Mouse (Mus musculus) heart, adult 8-10 months (tissue): ENCODE measurements at regions not wholly inside any gene's neighbourhood (a gene's known extent, or its start where the extent isn't known, plus 50 kb on each side); places are given as distances from the start of the nearest gene placed in this dataset.

Experiments used
- DNase-seq: peaks from one replicate; pipeline ENCODE4 v3.0.0; 2022; ENCODE audit warnings: low spot score

DNA sequence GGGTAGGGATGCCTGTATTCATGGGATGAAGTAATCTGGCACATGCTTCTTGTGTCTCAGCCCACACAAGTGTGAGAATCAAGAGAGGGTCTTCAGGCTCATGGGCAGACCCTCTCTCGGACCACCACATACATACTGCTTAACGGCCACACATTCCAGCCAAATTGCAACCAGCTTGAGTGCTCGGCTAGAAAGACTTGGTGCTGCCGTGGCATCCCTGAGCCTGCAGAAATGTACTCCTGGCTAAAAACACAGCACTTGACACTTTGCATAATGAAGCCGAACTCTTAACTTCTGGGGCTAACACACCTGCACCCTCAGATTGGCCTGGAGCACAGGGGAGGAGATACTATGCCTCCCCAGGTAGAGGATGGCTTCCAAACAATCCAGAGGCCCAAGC lies 461.6 kb upstream of the 3110018I06Rik start:
- DNase-seq, result no peak

DNA sequence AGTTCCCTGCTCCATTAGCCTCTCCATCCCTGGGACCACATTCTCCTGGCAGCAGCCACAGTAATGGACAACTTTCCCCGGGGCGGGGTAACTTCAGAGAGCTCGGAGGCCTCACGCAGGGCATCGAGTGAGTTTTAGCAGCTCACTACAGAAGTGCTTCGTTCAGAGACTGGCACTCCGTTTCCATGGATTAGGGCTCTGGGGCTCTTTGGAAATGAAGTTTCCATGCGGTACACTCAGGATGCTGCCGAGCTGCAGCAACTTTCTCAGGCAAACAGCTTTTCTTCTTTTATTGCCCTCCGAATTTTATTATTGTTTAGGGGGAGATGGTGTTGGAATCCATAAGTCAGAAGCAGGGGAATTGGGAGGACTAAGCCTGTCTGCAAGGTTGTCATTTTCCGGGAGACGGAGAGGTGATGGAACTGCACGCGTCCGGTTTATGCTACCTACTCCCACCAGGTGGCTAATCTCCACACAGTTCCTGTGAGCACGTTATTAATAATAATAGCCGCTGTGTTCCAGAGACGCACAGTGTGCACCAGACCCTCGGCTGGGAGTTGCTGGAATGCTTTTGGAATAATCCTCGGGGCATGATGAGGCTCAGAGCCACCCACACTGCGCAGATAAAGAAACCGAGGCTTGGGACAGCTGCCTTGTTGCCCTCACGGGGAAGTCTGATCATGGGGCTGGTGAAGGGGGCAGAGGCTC lies 460.4 kb upstream of the 3110018I06Rik start:
- DNase-seq, result no peak

DNA sequence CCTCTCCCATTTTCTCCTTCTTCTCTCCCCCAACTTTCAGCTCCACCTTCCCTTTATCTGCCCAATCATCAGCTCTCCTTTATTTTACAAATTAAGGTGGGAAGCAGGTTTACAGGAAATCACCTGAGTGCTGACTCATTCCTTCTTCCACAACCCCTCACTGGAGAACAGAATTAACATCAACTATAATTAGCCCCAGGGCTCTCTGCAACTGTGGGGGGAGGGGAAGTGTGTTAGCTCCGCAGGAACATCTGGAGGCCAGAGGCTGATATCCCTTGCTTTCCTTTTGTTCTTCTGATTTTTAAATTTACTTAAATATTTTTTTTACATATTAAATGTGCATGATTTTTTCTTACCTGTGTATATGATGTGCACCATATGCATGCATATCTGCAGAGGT lies 459.4 kb upstream of the 3110018I06Rik start:
- DNase-seq, result no peak

DNA sequence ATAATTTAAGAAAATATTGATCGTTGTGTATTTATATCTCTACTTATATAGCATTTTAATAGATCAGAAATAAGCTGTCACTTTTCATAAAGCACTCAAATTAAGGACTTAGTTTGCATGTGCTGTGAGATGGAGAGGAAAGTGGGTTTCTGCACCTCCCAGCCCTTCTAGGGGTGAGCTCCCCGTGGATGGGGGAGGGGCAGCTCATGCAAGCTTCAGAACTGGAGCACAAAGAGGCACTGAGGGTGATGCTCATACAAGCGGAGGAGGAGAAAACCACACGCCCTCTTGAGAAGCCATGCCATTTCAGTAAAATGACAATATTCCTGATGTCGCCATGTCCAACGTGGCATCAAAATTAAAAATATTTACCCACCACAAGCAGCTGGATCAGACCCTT lies 452.1 kb upstream of the 3110018I06Rik start:
- no peak for DNase-seq

DNA sequence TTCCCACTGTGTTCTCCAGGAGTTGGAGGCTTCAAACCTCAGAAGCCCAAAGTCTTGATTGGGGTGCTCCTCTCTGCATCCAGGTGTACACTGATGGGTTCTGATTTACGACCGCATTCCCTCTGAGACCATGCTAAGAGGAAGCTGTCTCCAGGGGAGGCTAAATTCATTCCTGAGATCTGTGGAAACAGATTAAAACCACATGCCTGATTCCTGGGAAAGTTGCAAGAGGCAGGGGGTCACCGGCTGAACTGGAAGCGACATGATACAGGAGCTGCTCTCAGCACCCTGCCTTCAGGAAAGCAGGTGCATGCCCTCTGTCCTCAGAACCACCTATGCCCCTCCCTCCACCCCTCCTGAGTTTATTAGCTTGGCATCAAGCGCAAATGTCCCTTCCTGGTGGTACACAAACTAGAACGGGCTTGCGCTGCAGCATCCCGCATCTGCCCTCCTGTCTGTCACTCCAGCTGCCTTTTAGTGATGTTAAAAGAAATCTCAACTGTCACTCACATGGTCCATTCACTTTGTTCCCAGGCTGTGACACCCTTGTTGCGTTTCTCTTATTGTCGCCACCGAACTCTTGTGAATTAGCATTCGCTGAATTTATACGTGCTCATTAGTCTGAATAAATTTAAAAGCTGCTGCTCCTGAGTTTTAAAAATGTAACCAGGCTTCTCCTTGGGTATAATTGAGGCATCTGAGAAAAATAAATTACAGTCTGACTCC lies 446.3 kb upstream of the 3110018I06Rik start:
- DNase-seq, result no peak

DNA sequence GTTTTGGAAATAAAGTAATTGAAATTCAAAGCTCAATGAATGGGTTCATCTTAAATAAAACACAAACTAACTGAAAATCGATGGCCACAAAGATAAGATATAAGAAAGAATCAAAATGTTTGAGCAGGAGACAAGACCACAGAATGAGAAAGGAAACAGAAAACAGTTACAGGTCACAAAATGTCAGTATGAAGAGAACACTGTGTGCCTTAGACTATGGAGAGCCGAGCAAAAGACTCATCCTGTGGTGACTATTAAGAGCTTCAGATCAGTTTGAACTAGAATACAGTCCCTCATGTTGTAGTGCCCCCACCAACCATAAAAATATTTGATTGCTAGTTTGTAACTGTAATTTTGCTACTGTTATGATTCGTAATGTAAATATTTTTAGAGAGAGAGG lies 441.9 kb upstream of the 3110018I06Rik start:
- no peak for DNase-seq

DNA sequence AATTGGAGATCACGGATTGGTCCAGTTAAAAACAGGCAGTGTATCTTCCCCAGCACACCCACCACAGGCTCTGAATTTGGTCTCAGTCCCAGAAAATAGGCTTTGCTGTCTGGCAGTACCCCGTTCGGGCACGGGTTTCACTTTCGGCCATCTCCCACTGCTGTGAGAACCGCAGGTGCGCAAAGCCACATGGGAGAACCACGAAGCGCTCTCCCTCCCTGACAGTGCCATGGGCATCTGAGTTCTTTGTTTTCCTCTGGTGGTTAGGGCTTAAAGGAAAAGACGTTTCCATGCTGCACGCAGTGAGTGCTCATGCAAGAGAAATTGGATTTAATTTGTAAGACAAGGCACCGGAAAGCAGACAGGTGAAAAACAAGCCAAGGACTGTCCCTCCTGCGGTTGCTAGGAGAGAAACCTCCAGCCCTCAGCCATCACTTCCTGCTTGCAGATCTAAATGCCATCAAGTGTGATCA lies 441.3 kb upstream of the 3110018I06Rik start:
- no peak for DNase-seq

DNA sequence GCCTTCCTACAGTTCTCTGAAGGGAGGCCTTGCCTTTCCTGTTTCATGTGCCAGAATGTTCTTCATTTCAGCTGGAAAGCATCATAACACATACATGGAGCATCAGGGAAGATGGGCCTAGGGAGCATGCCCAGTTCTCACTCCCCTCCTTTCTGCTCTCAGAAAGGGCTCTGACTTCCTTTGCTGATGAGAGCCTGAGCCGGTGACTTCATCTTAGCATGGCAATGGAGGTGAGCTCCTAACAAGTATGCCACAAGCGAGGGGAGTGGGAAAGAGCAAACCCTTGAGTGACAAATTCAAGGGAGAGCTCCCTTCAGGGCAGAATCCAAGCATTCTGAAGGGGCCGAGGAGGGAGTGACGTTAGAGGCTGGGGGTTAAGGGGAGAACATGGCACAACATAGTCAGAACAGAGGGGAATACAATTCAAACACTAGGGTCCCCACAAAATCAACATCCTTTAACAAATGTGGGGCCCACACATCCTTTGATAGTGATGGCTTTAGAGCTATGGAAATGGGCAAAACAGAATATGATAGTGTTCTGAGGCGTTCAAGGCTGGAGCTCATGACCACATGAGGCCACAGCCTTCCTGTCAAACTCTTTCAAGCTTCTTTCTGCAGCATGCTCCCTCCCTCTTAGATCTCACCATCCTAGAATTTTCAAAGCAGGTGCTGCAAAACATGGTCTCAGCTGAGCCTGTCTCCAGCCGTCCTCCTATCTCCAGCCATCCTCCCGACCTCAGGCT lies 437.4 kb upstream of the 3110018I06Rik start:
- no peak for DNase-seq

DNA sequence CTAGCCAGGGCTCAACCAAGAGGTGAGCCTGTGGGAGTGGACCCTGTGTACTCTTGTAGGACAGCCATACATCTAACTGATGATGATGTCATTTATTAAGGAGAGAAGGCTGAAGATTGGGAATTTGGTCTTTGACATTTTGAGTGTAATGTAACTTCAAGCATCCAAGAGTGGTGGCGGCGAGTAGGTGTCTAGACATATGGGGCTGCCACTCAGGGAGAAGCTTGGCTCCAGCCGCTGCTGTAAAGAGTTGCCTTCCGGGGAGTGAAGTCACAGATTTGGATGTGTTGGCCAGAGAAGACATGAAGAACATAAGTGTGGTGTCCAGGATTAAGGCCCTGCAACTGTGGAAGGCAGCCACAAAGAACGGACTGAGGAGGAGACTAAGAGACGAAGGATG lies 436.3 kb upstream of the 3110018I06Rik start:
- DNase-seq, result no peak

DNA sequence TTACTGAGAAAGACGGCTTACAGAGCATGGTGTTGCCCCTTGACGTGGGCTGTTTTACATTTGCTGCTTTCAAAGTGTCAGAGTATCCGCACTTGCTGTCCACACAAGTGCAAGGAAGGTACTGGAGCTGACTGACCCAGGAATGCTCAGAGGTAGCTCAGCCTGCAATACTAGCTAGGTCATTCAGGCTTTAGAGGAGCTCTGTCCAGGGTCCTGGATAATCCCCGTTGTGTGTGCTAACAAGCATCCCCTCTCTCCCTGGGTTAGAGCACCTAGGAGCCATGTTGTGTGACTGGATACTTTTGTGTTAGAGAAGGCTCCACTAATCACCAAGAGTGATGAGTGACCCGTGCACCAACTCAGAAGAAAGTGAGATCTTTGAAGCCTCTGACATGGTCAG lies 431.9 kb upstream of the 3110018I06Rik start:
- no peak for DNase-seq

DNA sequence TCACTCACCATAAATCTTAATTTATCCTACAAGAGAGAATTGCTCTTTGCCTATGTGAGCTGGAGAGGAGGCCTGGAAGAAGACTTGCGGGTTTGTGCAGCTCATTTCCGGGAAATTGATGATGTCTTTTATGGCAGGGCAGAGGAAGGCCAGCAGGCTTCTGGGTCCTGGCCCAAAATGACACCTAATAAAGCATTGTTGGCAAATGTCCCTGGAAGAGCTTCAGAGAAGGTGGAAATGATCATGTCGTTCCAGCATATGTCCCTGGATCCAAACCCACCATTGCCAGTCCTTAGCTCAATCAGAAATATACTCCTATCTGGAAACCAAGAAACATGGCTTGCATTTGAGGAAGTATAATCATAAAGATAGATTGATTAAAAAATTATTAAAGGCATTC lies 427.9 kb upstream of the 3110018I06Rik start:
- no peak for DNase-seq

DNA sequence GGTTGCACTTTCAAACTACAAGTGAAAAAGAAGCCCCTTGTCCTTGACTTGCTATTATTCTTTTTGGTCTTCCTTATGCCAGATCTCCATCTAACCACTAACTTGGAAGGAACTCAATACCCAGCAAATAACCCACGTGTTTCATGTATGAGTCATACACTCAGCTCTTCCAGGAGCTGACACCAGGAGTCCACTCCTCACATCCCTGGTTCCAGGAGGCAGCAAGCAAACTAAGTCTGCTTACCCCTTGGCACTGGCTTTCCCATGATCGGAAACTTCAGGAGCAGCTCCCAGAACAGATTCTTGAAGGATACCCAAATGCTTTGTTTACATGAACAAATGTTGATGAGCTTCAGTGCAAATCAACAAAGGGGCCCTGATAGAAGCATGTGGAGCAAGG lies 421.1 kb upstream of the 3110018I06Rik start:
- DNase-seq, result no peak

DNA sequence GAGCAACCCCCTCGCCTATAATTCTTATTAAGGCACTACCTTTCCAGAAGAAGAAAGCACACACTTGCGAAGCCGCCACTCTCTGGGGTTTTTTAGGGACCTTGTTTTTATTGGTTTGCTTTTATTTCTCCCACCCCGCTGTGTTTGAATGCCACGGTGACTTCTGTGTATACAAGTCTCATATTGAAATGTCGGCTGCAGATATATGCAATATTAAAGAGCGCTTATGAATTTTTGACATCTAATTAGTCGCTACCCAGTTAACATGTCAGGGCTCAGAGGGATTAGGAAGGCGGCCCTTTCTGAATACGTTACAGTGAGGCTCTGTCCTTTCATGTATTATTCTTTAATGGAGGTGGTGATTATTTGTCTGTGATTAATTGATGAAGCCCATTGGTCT lies 405.9 kb upstream of the 3110018I06Rik start:
- DNase-seq, result no peak

DNA sequence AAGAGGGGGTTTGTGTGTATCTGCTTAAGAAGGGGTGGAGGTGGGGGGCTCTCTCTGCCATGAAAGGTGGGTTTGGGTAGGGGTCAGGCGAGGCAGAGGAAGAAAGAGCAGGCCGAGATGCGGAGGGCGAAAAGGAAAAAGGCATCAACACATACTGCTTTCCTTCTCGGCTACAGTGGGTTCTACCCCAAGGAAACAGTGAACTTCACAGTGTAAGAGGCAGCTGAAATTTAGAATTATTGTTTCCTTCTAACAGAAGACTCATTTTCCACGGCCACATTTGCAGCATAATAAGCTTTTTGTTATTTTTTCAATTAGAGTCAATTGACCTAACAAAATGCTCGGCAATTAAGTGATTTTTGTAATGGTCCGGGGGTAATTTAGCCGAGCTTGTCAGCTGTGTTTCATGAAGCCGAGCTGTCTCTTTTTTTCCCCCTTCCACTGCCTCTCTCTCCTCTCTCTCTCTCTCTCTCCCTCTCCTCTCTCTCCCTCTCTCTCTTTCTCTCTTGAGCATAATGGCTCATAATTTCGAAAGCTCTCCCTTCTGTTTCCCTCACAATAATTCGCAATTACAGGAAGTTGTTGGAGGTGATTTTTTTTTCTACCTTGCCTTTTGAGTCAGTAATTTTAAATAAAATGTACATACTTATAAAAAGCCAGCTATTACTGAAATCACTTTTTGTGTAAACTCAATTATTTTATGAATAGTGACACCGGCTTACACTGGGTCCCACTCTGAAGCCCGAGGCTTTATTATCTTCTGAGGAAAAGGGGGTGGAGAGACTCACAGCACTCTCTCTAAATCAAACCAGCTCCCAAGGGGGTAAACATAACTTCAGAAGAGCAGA lies 403.1 kb upstream of the 3110018I06Rik start:
- DNase-seq, result no peak

DNA sequence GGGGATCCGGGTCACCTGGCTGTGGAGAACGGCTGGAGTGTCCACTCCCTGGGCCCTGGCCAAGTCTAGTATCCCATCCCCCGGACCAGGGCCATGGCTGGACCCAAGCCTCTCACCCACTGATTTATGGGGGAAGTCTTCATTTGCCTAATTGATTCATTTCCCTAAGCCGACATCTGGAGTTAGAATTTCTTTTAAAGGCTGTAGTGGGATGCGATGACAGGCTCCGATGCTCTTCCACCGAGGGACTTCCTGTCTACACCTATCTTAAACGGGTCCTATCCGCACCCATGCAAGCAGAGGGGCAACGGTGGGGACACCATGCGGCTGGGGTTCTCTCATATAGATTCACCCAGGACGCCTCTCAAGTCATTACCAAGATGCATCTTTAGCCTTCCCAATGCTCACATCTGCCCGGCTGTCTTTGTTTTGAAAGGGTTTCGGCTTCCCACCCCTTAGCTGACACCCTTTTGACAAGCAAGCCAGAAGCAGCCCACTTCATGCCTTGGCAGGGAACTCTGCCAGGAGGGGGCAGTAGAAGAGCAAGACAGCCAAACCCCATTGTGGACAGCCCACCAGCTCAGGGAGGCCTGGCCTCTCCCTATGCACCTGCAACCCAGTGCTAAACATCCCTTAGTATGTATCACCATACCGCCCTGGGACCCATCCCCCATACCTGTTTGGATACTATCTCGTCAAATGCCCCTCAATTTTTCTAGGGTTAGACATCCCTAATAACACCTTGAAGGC lies 402.4 kb upstream of the 3110018I06Rik start:
- no peak for DNase-seq

DNA sequence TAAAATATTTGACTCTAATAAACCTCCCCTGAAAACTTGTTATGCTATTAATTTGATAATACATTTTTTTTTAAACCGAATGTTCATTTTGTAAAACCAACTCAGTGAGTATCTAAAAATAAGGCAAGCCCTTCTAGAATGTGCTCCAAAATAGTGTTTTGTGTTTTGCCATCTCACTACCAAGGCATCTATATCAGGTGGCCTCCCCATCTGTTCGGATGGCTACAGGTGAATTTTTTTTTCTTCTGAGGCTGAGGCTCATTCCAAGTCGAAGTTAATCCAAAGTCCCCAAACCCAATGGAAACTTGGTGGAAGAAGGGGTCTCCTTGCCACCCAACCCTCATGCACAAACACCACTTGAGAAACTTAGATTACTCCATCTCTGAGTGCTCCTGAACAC lies 396.3 kb upstream of the 3110018I06Rik start:
- DNase-seq, result no peak

DNA sequence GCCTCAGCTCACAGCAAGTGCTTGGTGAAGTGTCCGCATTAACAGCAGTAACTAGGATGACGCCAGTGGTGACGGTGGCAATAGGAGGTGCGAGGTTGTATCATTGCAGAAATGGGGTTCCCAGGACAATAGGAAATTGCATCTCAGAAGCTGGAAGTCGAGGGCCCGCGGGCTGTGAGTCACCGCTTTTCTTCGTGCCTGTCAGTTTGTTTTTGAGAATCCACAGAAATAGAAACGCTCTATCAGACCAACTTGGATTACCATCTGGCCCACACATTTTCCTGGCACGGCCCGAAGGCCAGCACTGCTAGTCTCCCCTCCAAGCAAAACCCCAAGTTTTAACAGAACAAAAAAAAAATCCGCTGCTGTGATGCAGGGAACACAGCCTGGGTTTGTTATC lies 395.1 kb upstream of the 3110018I06Rik start:
- DNase-seq, result no peak

DNA sequence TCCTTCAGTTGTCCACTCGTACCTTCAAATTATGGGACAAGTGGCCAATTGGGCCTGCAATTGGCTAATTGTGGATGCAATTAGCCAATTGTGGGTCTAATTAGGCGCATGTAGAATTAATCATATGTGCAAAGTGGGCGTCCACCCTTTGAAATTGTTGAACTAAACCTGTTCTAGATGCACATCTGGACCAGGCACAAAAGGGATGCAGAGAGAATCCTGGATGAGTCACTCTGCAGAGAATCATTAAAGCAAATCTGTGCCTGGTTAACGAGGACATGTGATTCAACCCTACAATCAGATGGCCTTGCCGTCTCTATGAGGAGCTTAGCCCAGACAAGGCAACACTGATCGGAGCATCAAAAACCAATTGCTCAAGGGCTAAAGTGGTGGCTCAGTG lies 393.0 kb upstream of the 3110018I06Rik start:
- no peak for DNase-seq

DNA sequence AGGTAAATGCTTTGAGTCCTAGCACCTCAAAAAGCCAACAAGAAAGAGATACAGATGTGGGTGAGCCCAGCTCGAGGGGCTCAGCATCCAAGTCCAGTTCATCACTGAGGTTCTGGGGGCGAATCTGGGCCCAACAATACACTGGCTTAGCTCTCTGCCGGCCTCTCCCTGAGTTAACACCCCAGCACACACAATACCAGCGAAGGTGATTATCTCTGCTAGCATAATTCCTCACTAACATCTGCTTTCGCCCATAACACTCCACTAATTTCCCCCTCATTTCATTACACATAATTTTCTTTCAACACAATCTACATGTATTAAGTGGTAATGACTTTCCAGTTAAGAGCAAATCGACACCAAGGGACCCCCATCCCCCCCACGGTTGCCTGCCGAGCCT lies 383.9 kb upstream of the 3110018I06Rik start:
- DNase-seq, result no peak

DNA sequence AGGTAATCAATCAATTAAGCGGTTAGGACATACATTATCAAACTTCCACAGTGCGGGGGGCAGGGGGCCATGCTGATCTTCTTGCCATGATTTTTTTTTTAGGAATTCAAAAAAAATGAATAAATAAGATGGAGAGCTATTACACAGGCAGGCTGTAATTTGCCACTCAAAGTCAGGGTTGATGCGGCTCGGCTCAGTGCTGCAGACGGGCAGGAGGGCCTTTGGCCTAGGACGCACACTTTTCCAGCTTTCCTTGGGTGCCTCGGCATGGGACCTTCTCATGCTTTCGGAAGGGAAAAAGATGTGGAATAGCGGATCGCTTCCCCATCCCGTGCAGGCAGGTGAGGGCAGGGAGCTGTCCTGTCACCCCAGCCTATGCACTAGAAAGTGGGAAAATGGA lies 383.4 kb upstream of the 3110018I06Rik start:
- DNase-seq, result no peak
